20 mouse cellular contexts compared by ENCODE assay signal in the genomic region with DNA sequence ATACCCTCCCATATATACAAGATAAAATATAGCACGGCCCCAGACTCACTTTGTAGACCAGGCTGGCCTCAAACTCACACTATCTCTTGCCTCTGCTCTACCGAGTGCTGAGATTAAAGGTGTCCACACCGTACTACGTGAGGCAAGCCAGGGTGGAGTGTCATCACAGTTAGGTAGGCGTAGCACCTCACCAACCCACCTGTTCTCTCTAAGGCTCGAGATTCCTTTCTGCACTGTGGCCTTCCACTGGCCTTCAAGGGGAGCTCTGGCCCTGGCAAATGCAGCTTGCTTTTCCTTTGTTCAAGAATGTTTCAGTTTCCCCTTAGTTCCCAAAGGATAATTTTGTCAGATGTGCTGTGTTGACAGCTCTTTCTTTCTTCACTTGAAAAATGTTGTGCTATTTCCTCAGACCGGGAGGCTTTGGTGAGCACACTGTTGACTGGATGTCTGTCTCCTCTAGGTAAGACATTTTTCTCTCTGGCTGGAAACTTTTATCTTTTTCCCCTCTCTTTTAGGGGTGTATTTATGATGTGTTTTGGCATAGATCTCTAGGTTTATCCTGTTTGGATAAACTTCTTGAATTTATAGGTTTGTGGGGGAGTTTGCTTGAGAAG. TPM values are rescaled to one million over a fixed set of nuclear protein-coding genes. Genes with fewer than 3 reads are reported as not detected.
DNase-seq lines count a peak whose midpoint lies in the region; ATAC-seq and TF ChIP-seq lines count a peak whose summit lies in the region.
"Had no signal": no experiment of that assay in that cellular context is flagged by ENCODE, and none has a peak within 500 bp of the region (broad histone marks: within the 10 kb centered on the region; RNA-seq: fewer than 3 reads in every experiment).

No protein-coding gene starts in this region.

- TF ChIP-seq CTCF in lung, embryonic 14.5 days (IDR thresholded peaks at IDR 0.05; ENCODE audit: low read depth): no peak

- 84% methylated on average over 7 of the region's 7 CpGs for WGBS in embryonic facial prominence, embryonic 13.5 days
- WGBS in embryonic facial prominence, embryonic 10.5 days: 87% methylated on average over 7 of the region's 7 CpGs
- 56% methylated on average over 7 of the region's 7 CpGs for WGBS in intestine, embryonic 14.5 days
- 58% methylated on average over 7 of the region's 7 CpGs for WGBS in intestine, embryonic 16.5 days
- WGBS in lung, embryonic 14.5 days: 37% methylated on average over 7 of the region's 7 CpGs
- 65% methylated on average over 7 of the region's 7 CpGs for WGBS in limb, embryonic 14.5 days

- no peaks in the 10 kb centered on the region for H3K36me3 ChIP-seq in embryonic facial prominence, embryonic 13.5 days
- no peaks in the 10 kb centered on the region for H3K36me3 ChIP-seq in embryonic facial prominence, embryonic 10.5 days (replicated peaks)
- H3K36me3 ChIP-seq in intestine, embryonic 14.5 days (ENCODE audit: control insufficient read depth, insufficient read depth, low read length): no peaks in the 10 kb centered on the region
- H3K36me3 ChIP-seq in intestine, embryonic 16.5 days (ENCODE audit: control insufficient read depth, insufficient read depth, low read length): no peaks in the 10 kb centered on the region
- no peaks in the 10 kb centered on the region for H3K36me3 ChIP-seq in lung, embryonic 14.5 days (ENCODE audit: insufficient read depth)
- H3K36me3 ChIP-seq in limb, embryonic 14.5 days (ENCODE audit: control insufficient read depth, insufficient read depth, low read length): no peaks in the 10 kb centered on the region

- H3K4me2 ChIP-seq in embryonic facial prominence, embryonic 13.5 days: no peak overlapping the region
- no peak overlapping the region for H3K4me2 ChIP-seq in intestine, embryonic 14.5 days (ENCODE audit: low read length)
- no peak overlapping the region for H3K4me2 ChIP-seq in intestine, embryonic 16.5 days (ENCODE audit: low read depth, low read length)
- H3K4me2 ChIP-seq in lung, embryonic 14.5 days: no peak overlapping the region
- no peak overlapping the region for H3K4me2 ChIP-seq in limb, embryonic 14.5 days (replicated peaks; ENCODE audit: low read depth, low read length, severe bottlenecking)
- H3K4me2 ChIP-seq: heart, embryonic 11.5 days; liver, embryonic 12.5 days had no signal

- peak overlapping the region; percentile 7; the same call in 1 of the 2 replicates for H3K27ac ChIP-seq in embryonic facial prominence, embryonic 13.5 days
- H3K27ac ChIP-seq in embryonic facial prominence, embryonic 10.5 days (replicated peaks): no peak overlapping the region
- H3K27ac ChIP-seq in intestine, embryonic 14.5 days (ENCODE audit: low read depth): no peak overlapping the region
- H3K27ac ChIP-seq in intestine, embryonic 16.5 days (ENCODE audit: low read length): no peak overlapping the region
- peak overlapping the region; percentile 79 for H3K27ac ChIP-seq in lung, embryonic 14.5 days (ENCODE audit: low read depth)
- peak overlapping the region; percentile 21; the same call in 1 of the 2 replicates for H3K27ac ChIP-seq in limb, embryonic 14.5 days (replicated peaks; ENCODE audit: low read depth, low read length)
- H3K27ac ChIP-seq: liver, embryonic 12.5 days had no signal

- H3K27me3 ChIP-seq in embryonic facial prominence, embryonic 13.5 days: no peaks in the 10 kb centered on the region
- H3K27me3 ChIP-seq in embryonic facial prominence, embryonic 10.5 days (replicated peaks; ENCODE audit: low read depth, poor library complexity, severe bottlenecking): no peaks in the 10 kb centered on the region
- no peaks in the 10 kb centered on the region for H3K27me3 ChIP-seq in intestine, embryonic 14.5 days (replicated peaks; ENCODE audit: control insufficient read depth, insufficient read depth, low read length)
- H3K27me3 ChIP-seq in intestine, embryonic 16.5 days (replicated peaks; ENCODE audit: control insufficient read depth, insufficient read depth, low read length): no peaks in the 10 kb centered on the region
- H3K27me3 ChIP-seq in lung, embryonic 14.5 days (ENCODE audit: insufficient read depth, low read length): no peaks in the 10 kb centered on the region
- H3K27me3 ChIP-seq in limb, embryonic 14.5 days (ENCODE audit: control insufficient read depth, insufficient read depth, low read length): no peaks in the 10 kb centered on the region
- H3K27me3 ChIP-seq: CH12.LX; liver, embryonic 12.5 days had no signal

- H3K4me3 ChIP-seq in embryonic facial prominence, embryonic 13.5 days: no peak overlapping the region
- no peak overlapping the region for H3K4me3 ChIP-seq in embryonic facial prominence, embryonic 10.5 days
- H3K4me3 ChIP-seq in intestine, embryonic 14.5 days (ENCODE audit: low read depth, low read length): no peak overlapping the region
- no peak overlapping the region for H3K4me3 ChIP-seq in intestine, embryonic 16.5 days (ENCODE audit: low read length)
- no peak overlapping the region for H3K4me3 ChIP-seq in lung, embryonic 14.5 days (ENCODE audit: low read depth, low read length)
- H3K4me3 ChIP-seq in limb, embryonic 14.5 days (replicated peaks; ENCODE audit: low read length): no peak overlapping the region
- H3K4me3 ChIP-seq: erythroblast, embryonic 14.5 days; liver, embryonic 12.5 days had no signal

- no peak for DNase-seq in embryonic facial prominence, embryonic 10.5 days (ENCODE audit: low spot score)
- no peak for DNase-seq in intestine, embryonic 14.5 days (ENCODE audit: low spot score)
- peak; percentile 76 for DNase-seq in lung, embryonic 14.5 days
- no peak for DNase-seq in lung, adult 18-20 months
- DNase-seq in limb, embryonic 14.5 days (ENCODE audit: low spot score): peak; percentile 52
- no peak for DNase-seq in spleen, postnatal 14 days (ENCODE audit: low spot score in 2 of 2)
- DNase-seq: adrenal gland, postnatal 25 days; cerebellum, adult 9-11 months; midbrain, embryonic 14.5 days; right cerebral cortex, adult 18-20 months; spleen, adult 18-20 months; thymus, postnatal 4 days had no signal

- no peaks in the 10 kb centered on the region for H3K9me3 ChIP-seq in embryonic facial prominence, embryonic 13.5 days
- H3K9me3 ChIP-seq in embryonic facial prominence, embryonic 10.5 days: no peaks in the 10 kb centered on the region
- H3K9me3 ChIP-seq in intestine, embryonic 14.5 days (ENCODE audit: control insufficient read depth, low read length): no peaks in the 10 kb centered on the region
- H3K9me3 ChIP-seq in intestine, embryonic 16.5 days (ENCODE audit: control insufficient read depth, low read length): no peaks in the 10 kb centered on the region
- H3K9me3 ChIP-seq in lung, embryonic 14.5 days (ENCODE audit: low read depth, low read length): no peaks in the 10 kb centered on the region
- H3K9me3 ChIP-seq in limb, embryonic 14.5 days (ENCODE audit: control insufficient read depth, low read length): no peaks in the 10 kb centered on the region
- H3K9me3 ChIP-seq: liver, embryonic 12.5 days had no signal

- no peak for ATAC-seq in embryonic facial prominence, embryonic 13.5 days (ENCODE audit: insufficient number of reproducible peaks, insufficient read depth, low FRiP score, low TSS enrichment, low read depth)
- ATAC-seq in intestine, embryonic 14.5 days (replicated peaks; ENCODE audit: low FRiP score, low TSS enrichment, low read depth): 0 out of 2 replicates have a peak, but pooled peaks have one; percentile 40
- ATAC-seq in intestine, embryonic 16.5 days: no peak
- peak; percentile 72 for ATAC-seq in lung, embryonic 14.5 days (ENCODE audit: insufficient read depth)
- peak; percentile 41; the same call in 1 of the 2 replicates for ATAC-seq in limb, embryonic 14.5 days (ENCODE audit: low FRiP score, low read depth)
- ATAC-seq: forebrain, embryonic 16.5 days; hindbrain, embryonic 16.5 days; liver, embryonic 12.5 days had no signal

- peaks cover 19% of the 10 kb centered on the region for H3K4me1 ChIP-seq in embryonic facial prominence, embryonic 13.5 days
- H3K4me1 ChIP-seq in embryonic facial prominence, embryonic 10.5 days: peaks cover 20% of the 10 kb centered on the region
- peaks cover 26% of the 10 kb centered on the region for H3K4me1 ChIP-seq in intestine, embryonic 14.5 days (replicated peaks; ENCODE audit: control insufficient read depth, insufficient read depth, low read length)
- peaks cover 8% of the 10 kb centered on the region for H3K4me1 ChIP-seq in intestine, embryonic 16.5 days (ENCODE audit: control insufficient read depth, insufficient read depth, low read length)
- H3K4me1 ChIP-seq in lung, embryonic 14.5 days (ENCODE audit: insufficient read depth): peaks cover 19% of the 10 kb centered on the region
- peaks cover 24% of the 10 kb centered on the region for H3K4me1 ChIP-seq in limb, embryonic 14.5 days (ENCODE audit: control insufficient read depth, insufficient read depth, low read length)

- H3K9ac ChIP-seq in embryonic facial prominence, embryonic 13.5 days: no peak overlapping the region
- no peak overlapping the region for H3K9ac ChIP-seq in intestine, embryonic 14.5 days (ENCODE audit: low read length)
- no peak overlapping the region for H3K9ac ChIP-seq in intestine, embryonic 16.5 days (ENCODE audit: low read depth, low read length)
- H3K9ac ChIP-seq in lung, embryonic 14.5 days: no peak overlapping the region
- H3K9ac ChIP-seq in limb, embryonic 14.5 days (ENCODE audit: low read depth, low read length, severe bottlenecking): no peak overlapping the region
- H3K9ac ChIP-seq: liver, embryonic 12.5 days had no signal

- TF ChIP-seq POLR2A in limb, embryonic 14.5 days (IDR thresholded peaks at IDR 0.05; ENCODE audit: borderline replicate concordance, extremely low read depth, insufficient read depth, insufficient read length): no peak

RNA-seq across cellular contexts. Expression of gene Cyth3, which starts 40.9 kb away (rescaled TPM):
- 48.4 and 51.3 TPM in 2 replicates for polyA plus RNA-seq in embryonic facial prominence, embryonic 13.5 days (2015; fragmentation: Nextera tagmentation; extraction: Ambion mirVana)
- 40.4 and 48.1 TPM in 2 replicates for polyA plus RNA-seq in embryonic facial prominence, embryonic 10.5 days (2016; fragmentation: Nextera tagmentation; extraction: Ambion mirVana)
- 51.6 and 52.2 TPM in 2 replicates for polyA plus RNA-seq in intestine, embryonic 14.5 days (2014; fragmentation: Nextera tagmentation; extraction: Ambion mirVana)
- 42.5 and 43.3 TPM in 2 replicates for polyA plus RNA-seq in intestine, embryonic 16.5 days (2015; fragmentation: Nextera tagmentation; extraction: Ambion mirVana)
- polyA plus RNA-seq in lung, embryonic 14.5 days (2014; fragmentation: Nextera tagmentation; extraction: Ambion mirVana): 48.3 and 52.0 TPM in 2 replicates
- polyA plus RNA-seq in limb, embryonic 14.5 days (2012; rRNA removed): 50.6 and 52.9 TPM in 2 replicates
- 60.5 and 67.7 TPM in 2 replicates for polyA plus RNA-seq in limb, embryonic 14.5 days (2014; fragmentation: Nextera tagmentation; extraction: Ambion mirVana)

Comparison
In these comparisons a context has a peak if more than half of its experiments do, and no peak if none do; other contexts are left out.
1. ATAC-seq: peak in intestine, embryonic 14.5 days (single experiment), lung, embryonic 14.5 days (single experiment) and limb, embryonic 14.5 days (single experiment); none in embryonic facial prominence, embryonic 13.5 days (single experiment) and intestine, embryonic 16.5 days (single experiment).
2. H3K27ac ChIP-seq: peak in embryonic facial prominence, embryonic 13.5 days (single experiment), lung, embryonic 14.5 days (single experiment) and limb, embryonic 14.5 days (single experiment); none in embryonic facial prominence, embryonic 10.5 days (single experiment), intestine, embryonic 14.5 days (single experiment) and intestine, embryonic 16.5 days (single experiment).
3. DNase-seq: peak in lung, embryonic 14.5 days (single experiment) and limb, embryonic 14.5 days (single experiment); none in embryonic facial prominence, embryonic 10.5 days (single experiment), intestine, embryonic 14.5 days (single experiment), lung, adult 18-20 months (0 of 2) and spleen, postnatal 14 days (0 of 2).